Mouse (Mus musculus): ENCODE measurements around the gene Isg20.

The Isg20 gene

DNA sequence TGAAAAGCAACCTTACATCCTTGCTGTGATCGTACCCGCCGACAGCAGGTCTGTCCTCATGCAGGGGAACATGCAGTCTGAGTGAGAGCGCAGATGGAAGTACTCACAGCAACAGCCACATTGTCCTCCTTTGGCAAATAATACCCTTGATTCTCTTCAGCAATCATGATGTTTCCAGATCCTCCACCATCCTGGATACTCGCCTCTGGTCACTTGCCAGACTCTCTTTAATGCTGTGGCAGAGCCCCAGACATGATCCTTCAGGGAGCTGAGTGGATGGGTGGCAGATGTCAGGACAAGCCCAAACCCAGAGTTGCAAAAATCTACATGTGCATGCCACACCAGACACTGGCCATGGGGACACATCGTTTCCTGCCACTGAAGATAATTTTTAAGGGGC is 41.9 kb downstream of the Isg20 start:
- DNase-seq (ENCODE audit: low spot score in 2 of 2) = no peak

GRCm38 (mm10) chr7:78958499-78959073 is 45.4 kb downstream of the Isg20 start:
- DNase-seq (ENCODE audit: low spot score in 2 of 2) = no peak

DNA sequence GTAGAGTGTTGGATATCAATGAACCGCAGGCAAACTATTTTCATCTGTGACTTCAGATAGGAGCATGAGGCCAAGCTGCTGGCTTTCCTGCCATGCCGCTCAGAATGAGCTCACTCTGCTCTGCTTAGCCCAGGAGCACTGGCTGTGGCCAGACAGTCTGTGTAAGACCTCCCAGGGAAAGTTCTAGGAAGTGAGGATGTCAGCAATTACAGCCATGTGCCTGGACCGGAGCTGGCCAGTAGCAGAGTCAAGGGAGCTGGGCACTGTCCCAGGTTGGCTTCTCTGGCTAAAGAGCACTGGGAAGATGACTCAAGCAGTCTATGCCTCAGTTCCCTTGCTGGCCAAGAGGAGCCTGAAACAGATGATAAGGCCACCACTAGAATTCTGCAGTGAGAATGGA is 50.7 kb downstream of the Isg20 start:
- no peak for DNase-seq (ENCODE audit: low spot score in 2 of 2)

All from spleen, postnatal 36 days (tissue).